Mouse (Mus musculus): ENCODE measurements around the gene Ano6. TPM values are rescaled to one million over a fixed set of nuclear protein-coding genes. Genes with fewer than 3 reads are reported as not detected.

The Ano6 gene
- polyA plus RNA-seq, 1 experiment from 2014 or later: 37.2 TPM

DNA sequence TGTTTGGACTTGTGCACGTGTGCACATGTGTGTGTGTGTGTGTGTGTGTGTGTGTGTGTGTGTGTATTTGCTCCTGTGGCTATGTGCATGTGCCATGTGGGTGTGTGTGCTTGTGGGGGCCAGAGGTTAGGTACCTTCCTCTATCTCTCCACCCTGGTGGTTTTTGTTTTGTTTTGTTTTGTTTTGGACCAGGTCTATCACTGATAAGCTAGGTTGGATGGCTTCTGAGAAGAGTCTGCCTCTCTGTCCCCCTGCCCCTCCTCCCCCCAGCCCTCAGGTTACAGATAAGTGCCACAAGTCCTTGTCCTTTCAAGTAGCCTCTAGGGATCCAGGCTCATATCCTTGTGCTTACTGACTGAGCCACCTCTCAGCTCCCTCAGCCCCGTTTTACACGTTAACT, 49.1 kb downstream of the Ano6 start:
- no peak overlapping the region for H3K4me3 ChIP-seq (ENCODE audit: control insufficient read depth in 1 of 2, insufficient read depth in 1 of 2, low read depth in 1 of 2, low read length in 2 of 2)
- no peak overlapping the region for H3K9ac ChIP-seq (ENCODE audit: low read length)
- no peaks in the 10 kb centered on the region for H3K36me3 ChIP-seq (ENCODE audit: control insufficient read depth, insufficient read depth, low read length)
- H3K4me2 ChIP-seq (ENCODE audit: low read length): no peak overlapping the region
- H3K4me1 ChIP-seq (ENCODE audit: control insufficient read depth in 2 of 2, insufficient read depth in 2 of 2, low read length in 2 of 2): peaks cover 31 to 62% of the 10 kb centered on the region in 2 experiments
- no peak for ATAC-seq (ENCODE audit: insufficient number of reproducible peaks, insufficient read depth, low FRiP score, low read depth)
- no peaks in the 10 kb centered on the region for H3K9me3 ChIP-seq (ENCODE audit: control insufficient read depth, low read length)
- no peaks in the 10 kb centered on the region for H3K27me3 ChIP-seq (ENCODE audit: control insufficient read depth, insufficient read depth, low read length)
- 53% methylated on average over 3 of the region's 3 CpGs for WGBS
- H3K27ac ChIP-seq (replicated peaks in 1 of 2; ENCODE audit: control insufficient read depth in 1 of 2, insufficient read depth in 1 of 2, low read depth in 2 of 2, low read length in 2 of 2): no peak overlapping the region

DNA sequence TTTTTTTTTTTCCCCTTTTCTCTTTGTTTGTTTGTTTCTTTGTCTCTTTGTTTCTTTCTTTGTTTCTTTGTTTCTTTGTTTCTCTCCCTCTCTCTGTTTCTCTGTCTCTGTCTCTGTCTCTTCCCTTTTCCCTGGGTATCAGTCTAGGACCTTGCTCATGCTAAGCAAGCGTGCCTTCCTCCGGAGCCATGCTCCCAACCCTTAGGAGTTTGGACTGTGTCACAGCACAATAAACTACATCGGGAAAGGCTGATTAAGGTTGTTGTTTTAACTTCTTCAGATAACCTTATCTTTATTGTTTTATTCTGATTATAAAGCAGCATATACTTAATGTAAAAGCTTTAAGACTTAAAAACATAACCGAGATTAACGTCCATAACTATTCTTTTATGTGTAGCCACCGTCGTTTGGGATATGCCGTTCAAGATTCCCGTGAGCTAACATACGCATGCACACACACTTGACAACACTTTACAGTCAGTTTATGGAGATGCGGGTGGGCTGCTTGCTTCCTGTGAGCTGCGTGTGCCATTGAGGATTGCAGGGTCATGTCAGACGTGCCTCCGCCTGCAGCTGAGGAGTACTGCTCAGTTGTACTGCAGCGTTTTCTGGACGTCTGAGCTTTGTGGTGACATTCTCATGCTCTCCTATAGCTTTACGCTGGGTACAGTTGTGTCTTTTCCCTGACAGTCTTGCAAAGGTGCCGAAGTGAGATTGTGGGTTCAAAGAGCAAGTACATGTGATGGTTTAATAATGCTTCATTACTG, 52.7 kb downstream of the Ano6 start:
- Histone ChIP-seq H3K4me3 (ENCODE audit: control insufficient read depth in 1 of 2, insufficient read depth in 1 of 2, low read depth in 1 of 2, low read length in 2 of 2) (no peak overlapping the region), H3K27ac (replicated peaks in 1 of 2; ENCODE audit: control insufficient read depth in 1 of 2, insufficient read depth in 1 of 2, low read depth in 2 of 2, low read length in 2 of 2) (no peak overlapping the region), H3K4me2 (ENCODE audit: low read length) (no peak overlapping the region), H3K9me3 (ENCODE audit: control insufficient read depth, low read length) (no peaks in the 10 kb centered on the region), H3K27me3 (ENCODE audit: control insufficient read depth, insufficient read depth, low read length) (no peaks in the 10 kb centered on the region), H3K36me3 (ENCODE audit: control insufficient read depth, insufficient read depth, low read length) (no peaks in the 10 kb centered on the region), H3K9ac (ENCODE audit: low read length) (no peak overlapping the region), H3K4me1 (ENCODE audit: control insufficient read depth in 2 of 2, insufficient read depth in 2 of 2, low read length in 2 of 2) (peaks cover 11 to 36% of the 10 kb centered on the region in 2 experiments)
- ATAC-seq (ENCODE audit: insufficient number of reproducible peaks, insufficient read depth, low FRiP score, low read depth): no peak
- 70% methylated on average over 18 of the region's 18 CpGs for WGBS

- H3K27ac ChIP-seq (replicated peaks in 1 of 2; ENCODE audit: control insufficient read depth in 1 of 2, insufficient read depth in 1 of 2, low read depth in 2 of 2, low read length in 2 of 2): no peak overlapping the region
- H3K4me3 ChIP-seq (ENCODE audit: control insufficient read depth in 1 of 2, insufficient read depth in 1 of 2, low read depth in 1 of 2, low read length in 2 of 2): no peak overlapping the region
- no peak overlapping the region for H3K9ac ChIP-seq (ENCODE audit: low read length)
- H3K4me2 ChIP-seq (ENCODE audit: low read length): no peak overlapping the region
- no peaks in the 10 kb centered on the region for H3K9me3 ChIP-seq (ENCODE audit: control insufficient read depth, low read length)
- 38% methylated on average over 2 of the region's 2 CpGs for WGBS
- H3K36me3 ChIP-seq (ENCODE audit: control insufficient read depth, insufficient read depth, low read length): no peaks in the 10 kb centered on the region
- no peaks in the 10 kb centered on the region for H3K27me3 ChIP-seq (ENCODE audit: control insufficient read depth, insufficient read depth, low read length)
- ATAC-seq (ENCODE audit: insufficient number of reproducible peaks, insufficient read depth, low FRiP score, low read depth): no peak
- peaks cover 8 to 29% of the 10 kb centered on the region in 2 experiments for H3K4me1 ChIP-seq (ENCODE audit: control insufficient read depth in 2 of 2, insufficient read depth in 2 of 2, low read length in 2 of 2)
These were observed 53.8 kb downstream of the Ano6 start for GRCm38 (mm10) chr15:95844412-95844811.

DNA sequence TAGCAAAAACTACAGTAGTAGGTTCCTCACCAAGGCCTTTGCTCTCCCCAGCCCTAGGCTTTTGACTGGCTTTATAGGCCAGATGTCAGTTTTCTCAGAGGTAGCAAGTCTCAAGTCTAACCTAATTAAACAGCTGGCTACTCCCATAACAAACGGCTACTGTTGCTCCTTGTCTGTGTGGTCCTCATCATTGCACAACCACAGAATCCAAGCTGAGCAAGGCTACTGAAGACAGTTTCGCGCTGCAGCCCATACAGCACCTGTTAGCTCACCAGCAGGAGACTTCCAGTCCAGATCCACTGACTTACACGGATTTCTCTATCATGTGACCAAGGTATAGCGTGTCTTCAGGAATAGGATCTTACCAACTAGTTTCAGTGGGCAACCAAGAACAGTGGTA, 55.5 kb downstream of the Ano6 start:
- no peak overlapping the region for H3K27ac ChIP-seq (replicated peaks in 1 of 2; ENCODE audit: control insufficient read depth in 1 of 2, insufficient read depth in 1 of 2, low read depth in 2 of 2, low read length in 2 of 2)
- H3K4me1 ChIP-seq (ENCODE audit: control insufficient read depth in 2 of 2, insufficient read depth in 2 of 2, low read length in 2 of 2): peaks cover 11 to 31% of the 10 kb centered on the region in 2 experiments
- no peaks in the 10 kb centered on the region for H3K36me3 ChIP-seq (ENCODE audit: control insufficient read depth, insufficient read depth, low read length)
- no peaks in the 10 kb centered on the region for H3K27me3 ChIP-seq (ENCODE audit: control insufficient read depth, insufficient read depth, low read length)
- no peak overlapping the region for H3K9ac ChIP-seq (ENCODE audit: low read length)
- no peaks in the 10 kb centered on the region for H3K9me3 ChIP-seq (ENCODE audit: control insufficient read depth, low read length)
- 87% methylated on average over 5 of the region's 5 CpGs for WGBS
- no peak overlapping the region for H3K4me2 ChIP-seq (ENCODE audit: low read length)
- no peak overlapping the region for H3K4me3 ChIP-seq (ENCODE audit: control insufficient read depth in 1 of 2, insufficient read depth in 1 of 2, low read depth in 1 of 2, low read length in 2 of 2)
- ATAC-seq (ENCODE audit: insufficient number of reproducible peaks, insufficient read depth, low FRiP score, low read depth): no peak

DNA sequence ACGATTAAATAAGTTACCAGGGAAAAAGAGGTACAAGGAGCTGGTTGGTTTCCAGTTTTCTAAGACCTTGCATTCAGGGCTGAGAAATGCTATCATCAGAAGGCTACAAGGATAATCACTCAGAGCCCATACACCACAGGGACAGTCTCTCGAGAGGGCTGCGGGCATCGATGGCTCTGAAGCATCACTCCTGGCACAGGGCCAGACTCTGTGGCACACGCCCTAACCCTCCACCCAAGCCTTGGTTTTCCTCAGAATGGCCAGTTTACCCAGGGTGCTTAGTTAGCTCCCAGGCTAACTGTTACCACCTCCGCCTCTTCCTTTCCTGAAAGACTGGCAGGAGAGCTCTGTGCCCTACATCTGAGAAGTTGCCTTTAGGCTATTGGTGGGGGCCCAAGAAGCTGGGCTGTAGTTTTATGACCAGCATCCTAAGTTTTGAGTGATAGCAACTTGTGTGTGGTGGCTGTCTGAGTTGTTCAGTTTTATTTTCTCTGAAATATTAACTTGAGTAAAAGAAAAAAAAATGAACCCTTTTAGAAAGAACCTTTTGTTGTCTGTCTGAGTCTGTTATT, 57.9 kb downstream of the Ano6 start:
- Histone ChIP-seq H3K9me3 (ENCODE audit: control insufficient read depth, low read length) (no peaks in the 10 kb centered on the region), H3K27ac (replicated peaks in 1 of 2; ENCODE audit: control insufficient read depth in 1 of 2, insufficient read depth in 1 of 2, low read depth in 2 of 2, low read length in 2 of 2) (no peak overlapping the region), H3K4me2 (ENCODE audit: low read length) (no peak overlapping the region), H3K4me3 (ENCODE audit: control insufficient read depth in 1 of 2, insufficient read depth in 1 of 2, low read depth in 1 of 2, low read length in 2 of 2) (no peak overlapping the region), H3K9ac (ENCODE audit: low read length) (no peak overlapping the region), H3K4me1 (ENCODE audit: control insufficient read depth in 2 of 2, insufficient read depth in 2 of 2, low read length in 2 of 2) (peaks cover 3 to 17% of the 10 kb centered on the region in 2 experiments), H3K27me3 (ENCODE audit: control insufficient read depth, insufficient read depth, low read length) (no peaks in the 10 kb centered on the region), H3K36me3 (ENCODE audit: control insufficient read depth, insufficient read depth, low read length) (no peaks in the 10 kb centered on the region)
- no peak for ATAC-seq (ENCODE audit: insufficient number of reproducible peaks, insufficient read depth, low FRiP score, low read depth)
- WGBS: 60% methylated on average over 6 of the region's 6 CpGs

- H3K27me3 ChIP-seq (ENCODE audit: control insufficient read depth, insufficient read depth, low read length): no peaks in the 10 kb centered on the region
- H3K4me1 ChIP-seq (ENCODE audit: control insufficient read depth in 2 of 2, insufficient read depth in 2 of 2, low read length in 2 of 2): peaks cover 3 to 8% of the 10 kb centered on the region in 2 experiments
- 0 out of 2 replicates have a peak, but pooled peaks have one; percentile 17 for ATAC-seq (ENCODE audit: insufficient number of reproducible peaks, insufficient read depth, low FRiP score, low read depth)
- no peak overlapping the region for H3K4me3 ChIP-seq (ENCODE audit: control insufficient read depth in 1 of 2, insufficient read depth in 1 of 2, low read depth in 1 of 2, low read length in 2 of 2)
- H3K9ac ChIP-seq (ENCODE audit: low read length): no peak overlapping the region
- H3K36me3 ChIP-seq (ENCODE audit: control insufficient read depth, insufficient read depth, low read length): no peaks in the 10 kb centered on the region
- WGBS: 71% methylated on average over 18 of the region's 18 CpGs
- no peaks in the 10 kb centered on the region for H3K9me3 ChIP-seq (ENCODE audit: control insufficient read depth, low read length)
- no peak overlapping the region for H3K27ac ChIP-seq (replicated peaks in 1 of 2; ENCODE audit: control insufficient read depth in 1 of 2, insufficient read depth in 1 of 2, low read depth in 2 of 2, low read length in 2 of 2)
- no peak overlapping the region for H3K4me2 ChIP-seq (ENCODE audit: low read length)
These were observed 59.1 kb downstream of the Ano6 start for GRCm38 (mm10) chr15:95849513-95850411.

DNA sequence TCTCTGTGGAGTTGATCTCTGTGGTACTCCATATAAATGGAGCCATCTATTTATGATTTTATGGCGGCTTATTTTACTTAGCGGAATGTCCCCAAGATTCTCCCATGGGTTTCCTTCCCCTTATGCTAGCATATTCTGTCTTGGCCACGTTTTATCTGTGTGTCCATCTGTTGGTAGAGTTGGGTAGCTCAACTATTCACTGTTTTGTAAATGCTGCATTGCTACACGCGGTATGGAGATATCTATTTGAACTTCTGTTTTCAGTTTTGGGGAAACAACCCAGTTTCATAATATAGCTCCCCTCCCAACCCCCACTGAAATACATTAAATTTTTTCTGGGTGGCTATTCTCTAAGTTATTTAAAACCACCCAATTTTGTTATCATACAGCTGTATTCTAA, 59.9 kb downstream of the Ano6 start:
- WGBS: 88% methylated on average over 5 of the region's 5 CpGs
- no peak overlapping the region for H3K9ac ChIP-seq (ENCODE audit: low read length)
- H3K36me3 ChIP-seq (ENCODE audit: control insufficient read depth, insufficient read depth, low read length): no peaks in the 10 kb centered on the region
- H3K27me3 ChIP-seq (ENCODE audit: control insufficient read depth, insufficient read depth, low read length): no peaks in the 10 kb centered on the region
- no peaks in the 10 kb centered on the region for H3K9me3 ChIP-seq (ENCODE audit: control insufficient read depth, low read length)
- H3K27ac ChIP-seq (replicated peaks in 1 of 2; ENCODE audit: control insufficient read depth in 1 of 2, insufficient read depth in 1 of 2, low read depth in 2 of 2, low read length in 2 of 2): no peak overlapping the region
- no peak for ATAC-seq (ENCODE audit: insufficient number of reproducible peaks, insufficient read depth, low FRiP score, low read depth)
- no peak overlapping the region for H3K4me2 ChIP-seq (ENCODE audit: low read length)
- H3K4me3 ChIP-seq (ENCODE audit: control insufficient read depth in 1 of 2, insufficient read depth in 1 of 2, low read depth in 1 of 2, low read length in 2 of 2): no peak overlapping the region
- H3K4me1 ChIP-seq (ENCODE audit: control insufficient read depth in 2 of 2, insufficient read depth in 2 of 2, low read length in 2 of 2): peaks cover 3 to 8% of the 10 kb centered on the region in 2 experiments

Data from heart, embryonic 14.5 days (tissue).